Mouse (Mus musculus) MEL-GATA-1-ER (cell line): ENCODE measurements around the gene Far1.

ENCODE experiments used
- DNase-seq: peaks from one replicate; pipeline ENCODE4 v3.0.0-alpha.2; 2012; ENCODE audit warnings: low read depth; ENCODE audit errors: extremely low read depth

Gene Far1

DNA sequence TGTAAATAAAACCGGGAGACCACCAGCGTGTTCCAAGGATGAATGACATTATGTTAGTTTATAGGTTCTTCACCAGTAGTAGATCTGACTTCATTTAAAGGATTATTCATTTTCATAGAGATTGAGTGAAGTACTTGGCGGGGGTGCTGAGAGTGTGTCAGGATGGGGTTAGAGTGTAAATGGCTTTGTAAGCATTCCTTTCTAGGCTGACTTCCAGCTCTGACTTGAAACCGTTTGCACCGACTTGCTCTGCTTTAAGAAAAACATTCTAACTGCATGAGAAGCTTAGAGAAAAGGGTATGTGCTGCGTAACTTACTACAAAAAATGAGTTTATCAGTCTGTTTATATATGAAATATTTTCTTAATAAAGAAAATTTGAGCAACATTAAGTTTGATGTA, 57.5 kb downstream of the Far1 start:
- no peak for DNase-seq

DNA sequence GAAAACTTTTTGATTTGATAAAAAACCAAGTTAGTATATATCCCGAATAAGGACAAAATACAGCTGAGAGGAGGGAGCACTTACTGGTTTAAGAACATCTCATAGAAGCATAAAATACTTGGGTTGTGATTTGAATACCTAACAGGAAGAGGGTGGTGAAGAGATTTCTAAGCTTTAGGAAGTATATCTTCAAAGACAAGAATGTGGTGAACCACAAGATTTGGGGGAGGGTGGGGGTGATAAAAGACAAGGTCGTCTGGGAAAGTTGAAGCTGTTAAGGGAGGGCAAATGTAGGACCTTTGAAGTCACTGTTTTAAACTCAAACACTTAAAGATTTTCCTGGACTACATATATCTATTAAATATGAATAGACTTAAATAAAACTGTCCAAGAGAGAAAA, 59.1 kb downstream of the Far1 start:
- DNase-seq = no peak

DNA sequence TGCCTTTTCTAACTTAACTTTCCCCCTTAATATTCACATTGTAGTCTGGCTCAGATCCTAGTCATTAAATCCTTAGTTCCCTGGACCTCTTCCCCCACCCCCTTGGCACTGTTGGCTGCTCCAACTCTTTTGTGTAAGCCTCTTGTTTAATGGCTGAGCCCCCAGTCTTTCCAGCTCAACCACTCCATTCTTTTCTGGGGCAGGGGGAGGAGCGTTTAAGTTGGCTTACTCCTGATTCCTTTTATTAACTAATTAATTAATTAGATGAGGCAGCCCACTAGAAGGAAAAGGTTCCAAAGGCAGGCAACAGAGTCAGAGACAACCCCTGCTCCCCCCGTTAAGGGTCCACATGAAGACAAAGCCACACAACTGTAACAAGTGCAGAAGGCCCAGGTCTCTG, 68.5 kb downstream of the Far1 start:
- no peak for DNase-seq

DNA sequence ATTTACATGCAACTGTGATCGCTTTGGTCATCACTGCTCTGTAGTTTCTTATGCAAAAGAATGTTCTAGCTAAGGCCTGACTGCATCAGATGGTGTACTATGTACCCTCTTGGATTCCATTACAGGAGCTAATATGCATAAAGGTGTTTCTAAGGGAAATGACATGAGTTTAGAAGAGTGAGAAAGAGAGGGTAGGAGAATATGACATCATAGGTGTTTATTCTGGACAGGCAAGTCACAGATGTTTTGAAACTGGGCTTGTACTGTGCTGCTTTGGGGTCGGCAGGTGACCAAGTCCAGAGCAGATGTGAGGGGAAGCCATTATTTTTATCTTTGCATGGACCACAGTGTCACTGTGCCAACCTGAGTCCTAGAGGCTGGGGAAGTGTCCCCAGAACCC, 75.6 kb downstream of the Far1 start:
- no peak for DNase-seq

DNA sequence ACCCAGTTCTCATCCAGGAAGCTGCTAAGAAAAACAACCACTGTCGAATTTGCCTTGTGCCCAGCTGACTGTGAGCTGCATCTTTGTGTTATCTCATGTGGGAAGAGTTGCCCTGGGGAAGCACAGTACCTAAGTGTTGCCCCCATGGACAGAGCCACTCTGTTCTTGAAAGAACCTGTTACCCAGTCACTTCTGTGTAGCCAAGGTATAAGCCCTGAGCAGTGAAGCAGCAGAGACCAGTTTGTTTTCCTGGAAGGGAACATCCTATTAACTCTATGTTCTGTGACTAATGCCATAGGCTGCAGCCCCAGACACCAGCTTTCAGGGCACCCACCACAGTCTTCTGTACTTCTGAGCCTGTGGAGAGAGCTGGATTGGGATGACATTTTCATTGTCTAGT, 76.7 kb downstream of the Far1 start:
- DNase-seq = no peak

DNA sequence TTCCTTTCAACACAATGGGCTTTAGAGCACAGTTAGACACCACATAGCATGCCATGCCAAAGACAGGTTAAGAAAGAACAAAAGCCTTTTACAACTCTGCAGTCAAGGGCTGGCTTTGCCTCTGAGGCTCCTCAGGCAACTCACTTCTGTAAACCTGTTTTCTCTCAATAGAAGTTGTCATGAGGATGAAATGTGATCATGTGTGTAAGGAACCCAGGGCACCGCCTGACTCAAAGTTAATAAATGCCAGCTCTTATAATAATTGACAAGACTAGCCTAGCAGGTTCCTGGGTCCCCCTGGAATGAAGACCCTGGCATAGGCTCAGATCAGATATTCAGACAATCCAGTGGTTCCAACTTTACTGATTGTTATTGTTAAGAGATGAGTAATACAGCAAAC, 77.5 kb downstream of the Far1 start:
- DNase-seq = no peak

DNA sequence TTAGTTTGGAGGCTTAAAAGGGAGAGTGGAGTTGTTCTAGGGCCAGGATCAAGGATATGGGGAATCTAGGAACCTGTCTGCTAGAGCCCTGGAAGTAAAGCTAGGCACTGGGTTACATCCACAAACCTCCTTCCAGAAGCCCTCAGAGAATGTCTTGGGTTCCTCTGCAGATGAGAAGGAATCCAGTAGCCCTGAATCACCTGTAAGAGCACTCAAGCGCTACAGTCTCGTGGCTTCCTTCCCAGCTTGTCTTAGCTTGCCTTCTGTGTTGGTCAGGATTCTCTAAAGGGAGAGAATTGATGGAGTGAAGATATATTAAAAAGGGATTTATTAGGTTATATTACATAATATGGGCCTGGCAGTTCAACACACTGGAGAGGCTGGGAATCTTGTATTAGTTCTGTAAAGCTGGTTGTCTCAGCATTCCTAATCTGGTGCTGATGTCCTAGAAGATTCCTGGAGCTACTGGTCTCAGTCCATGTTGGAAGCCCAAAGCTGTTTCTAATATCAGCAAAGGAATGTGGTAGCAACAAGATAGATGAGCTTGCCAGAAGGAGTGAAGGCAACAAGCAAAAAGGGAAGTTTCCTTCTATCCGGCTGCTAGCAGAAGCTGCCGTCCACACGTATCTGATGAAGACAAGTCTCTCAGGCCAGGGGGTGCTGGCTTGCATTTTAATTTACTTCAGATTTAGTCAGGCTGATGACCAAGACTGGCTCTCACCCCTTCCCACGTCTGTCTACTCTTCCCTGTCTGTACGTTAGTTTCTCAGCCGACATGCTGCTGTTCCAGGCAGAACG, 78.1 kb downstream of the Far1 start:
- DNase-seq = peak; percentile 66

DNA sequence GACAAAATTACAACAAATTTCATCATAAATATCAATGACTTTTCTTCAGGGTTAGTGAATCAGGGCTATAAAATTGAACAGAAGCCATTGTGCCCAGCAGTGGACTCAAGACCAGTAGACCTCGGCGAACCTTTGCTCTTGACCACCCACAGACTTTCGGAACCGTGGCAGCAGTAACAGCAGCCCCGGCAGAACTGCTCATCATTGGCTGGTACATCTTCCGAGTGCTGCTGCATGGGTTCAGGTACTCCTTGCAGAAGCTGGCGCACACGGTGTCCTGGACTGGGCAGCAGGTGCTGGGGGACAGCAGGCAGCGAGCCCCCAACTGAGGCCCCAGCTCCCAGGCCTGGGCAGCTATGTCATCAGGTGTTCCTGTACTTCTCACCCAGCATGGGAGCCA, 79.1 kb downstream of the Far1 start:
- DNase-seq = no peak

DNA sequence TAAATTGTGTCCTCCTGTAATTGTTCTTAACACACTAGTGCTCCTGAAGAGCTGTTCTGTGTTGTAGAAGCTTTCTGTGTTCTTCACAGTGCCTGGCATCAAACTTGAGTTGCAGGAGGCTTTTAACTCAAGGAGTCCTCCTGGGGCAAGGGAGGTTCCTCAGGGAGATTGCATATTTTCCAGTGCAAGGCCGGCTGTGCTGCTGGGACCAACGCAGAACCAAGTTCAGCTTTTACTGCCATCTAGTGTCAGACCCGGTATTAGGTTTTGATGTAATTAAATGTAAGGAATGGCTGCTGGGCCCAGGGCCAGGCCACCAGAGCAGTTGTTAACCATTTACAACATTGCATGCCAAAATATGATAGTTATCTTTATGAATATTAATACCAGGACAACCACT, 80.7 kb downstream of the Far1 start:
- DNase-seq = peak; percentile 40

DNA sequence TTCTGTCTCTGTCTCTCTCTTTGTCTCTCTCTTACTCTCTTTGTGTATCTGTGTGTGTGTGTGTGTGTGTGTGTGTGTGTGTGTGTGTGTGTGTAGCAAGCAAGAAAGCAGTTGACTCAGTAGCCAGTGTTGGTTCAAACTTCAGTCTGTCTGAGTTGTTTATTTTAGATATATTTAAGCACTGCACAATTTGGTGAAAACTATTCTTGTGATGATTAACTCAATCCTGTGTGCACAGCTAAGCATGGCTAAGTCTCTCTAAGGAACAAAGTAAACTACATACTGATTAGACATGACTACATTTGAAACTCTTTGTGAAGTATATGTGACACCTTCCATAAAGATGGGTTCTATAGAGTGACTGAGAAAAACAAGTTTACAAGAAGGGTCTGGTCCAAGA, 83.6 kb downstream of the Far1 start:
- no peak for DNase-seq

DNA sequence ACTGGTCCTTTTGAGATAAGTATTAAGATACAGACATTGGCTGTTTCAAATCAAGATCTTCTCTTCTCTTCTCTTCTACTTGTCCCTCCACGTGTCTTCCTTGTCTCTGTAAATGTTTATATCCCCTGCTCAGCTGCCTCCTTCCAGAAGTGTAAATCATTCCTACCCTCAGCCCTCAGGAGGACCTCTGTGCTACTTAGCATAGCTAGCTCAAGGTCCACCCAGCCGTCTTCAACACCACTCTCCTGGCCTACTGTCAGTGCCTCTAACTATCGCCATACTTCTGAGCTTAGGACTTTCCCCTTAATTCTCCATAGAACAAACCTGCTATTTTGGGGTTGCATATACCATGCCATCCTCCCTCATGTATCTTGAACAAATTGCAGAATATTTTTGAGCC, 88.2 kb downstream of the Far1 start:
- no peak for DNase-seq

DNA sequence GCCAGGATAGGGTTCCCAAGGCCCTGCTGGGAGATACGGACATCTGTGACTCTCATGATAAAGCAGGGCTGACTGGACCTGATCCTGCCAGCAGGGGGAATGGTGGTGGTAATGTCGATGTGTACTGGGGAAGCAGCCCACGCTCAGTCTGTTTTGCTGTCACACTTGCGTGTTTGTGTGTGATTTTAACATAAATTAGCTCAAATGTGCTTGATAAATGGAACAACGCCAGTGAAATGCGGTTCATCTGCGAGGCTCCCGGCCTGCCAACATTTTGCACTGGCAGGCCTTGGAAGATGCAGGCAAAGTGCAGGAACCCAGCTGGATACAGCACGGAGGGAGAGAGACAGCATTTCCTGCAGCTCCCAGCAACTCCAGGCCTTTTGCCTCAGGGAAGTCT, 94.3 kb downstream of the Far1 start:
- no peak for DNase-seq

DNA sequence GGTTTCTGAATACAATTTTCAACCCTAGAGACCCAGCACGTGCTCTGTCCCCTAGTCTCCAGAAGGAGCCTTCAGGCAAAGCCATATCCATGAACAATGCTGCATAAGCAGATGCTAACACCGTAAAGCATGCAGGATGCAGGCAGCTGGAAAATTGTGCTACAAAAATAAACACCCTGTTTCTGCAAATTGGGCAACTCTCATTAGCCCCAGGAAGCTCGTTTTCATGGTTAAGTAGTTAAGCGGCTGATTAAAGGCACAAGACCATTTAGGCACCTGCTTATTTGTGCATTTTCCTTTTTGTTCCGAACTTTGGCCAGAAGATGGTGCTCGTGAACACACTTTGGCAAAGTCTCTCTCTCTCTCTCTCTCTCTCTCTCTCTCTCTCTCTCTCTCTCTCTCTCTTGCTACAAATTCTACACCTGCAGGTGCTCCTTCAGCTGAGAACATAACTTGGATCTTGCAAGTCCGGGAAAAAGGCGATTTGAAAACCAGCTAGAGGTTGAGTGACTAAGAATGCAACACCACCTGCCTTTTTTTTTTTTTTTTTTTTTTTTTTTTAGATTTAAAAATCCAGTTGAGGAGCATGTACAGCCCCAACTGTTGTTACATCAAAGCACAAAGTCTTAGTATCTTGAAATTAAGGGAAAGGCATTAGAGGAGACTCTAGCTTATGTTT, 95.5 kb downstream of the Far1 start:
- DNase-seq = peak; percentile 26

DNA sequence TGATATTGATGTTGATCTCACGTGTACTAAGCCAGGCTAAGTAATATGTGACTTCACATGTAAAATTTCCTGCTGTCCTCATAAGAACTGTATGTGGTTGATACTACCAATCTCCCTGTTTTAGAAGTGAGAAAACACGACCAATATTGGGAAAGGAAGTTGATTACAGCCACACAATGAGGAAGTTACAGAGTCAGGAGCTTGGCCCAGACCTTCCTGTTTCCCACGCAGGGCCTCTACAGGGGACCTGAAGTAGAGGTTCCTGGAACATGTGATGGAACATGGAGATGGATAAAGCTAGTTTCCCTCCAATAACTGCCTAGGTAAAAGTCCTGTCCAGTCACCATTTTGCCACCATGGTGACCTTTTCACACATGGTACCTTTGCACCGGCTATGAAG, 99.0 kb downstream of the Far1 start:
- peak; percentile 55 for DNase-seq

DNA sequence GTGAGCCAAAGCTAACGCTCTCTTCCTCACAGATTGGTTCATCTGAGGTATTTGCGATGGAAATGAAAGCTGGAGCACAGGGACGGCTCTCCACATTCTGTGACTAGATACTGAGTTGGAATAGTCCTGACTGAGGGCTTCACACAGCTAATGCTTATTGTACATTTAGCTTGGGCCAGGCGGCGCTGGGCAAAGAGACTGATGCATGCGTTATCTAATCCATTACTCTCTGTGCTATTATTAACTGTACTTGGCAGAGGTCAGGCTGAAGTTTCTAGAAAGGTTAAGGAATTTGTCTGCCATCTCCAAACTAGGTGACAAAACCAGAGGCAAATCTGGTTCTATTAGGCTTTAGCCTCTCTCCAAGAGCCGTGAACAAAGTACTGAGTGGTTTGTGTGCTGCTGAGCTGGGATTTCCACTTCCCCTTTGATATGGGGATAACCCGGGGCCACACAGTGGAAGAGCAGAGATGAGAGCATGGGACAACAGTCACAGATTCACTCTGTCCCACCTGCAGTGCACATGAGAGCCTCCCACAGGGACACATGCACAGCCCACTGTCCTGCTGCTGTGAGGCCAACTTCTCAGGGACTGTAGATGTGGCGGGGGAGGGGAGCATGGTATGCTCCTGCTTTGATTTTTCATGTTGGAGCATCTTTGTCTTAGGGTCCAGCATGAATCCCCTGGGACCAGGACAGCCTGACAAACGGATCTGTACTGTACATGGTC, 100.7 kb downstream of the Far1 start:
- no peak for DNase-seq

DNA sequence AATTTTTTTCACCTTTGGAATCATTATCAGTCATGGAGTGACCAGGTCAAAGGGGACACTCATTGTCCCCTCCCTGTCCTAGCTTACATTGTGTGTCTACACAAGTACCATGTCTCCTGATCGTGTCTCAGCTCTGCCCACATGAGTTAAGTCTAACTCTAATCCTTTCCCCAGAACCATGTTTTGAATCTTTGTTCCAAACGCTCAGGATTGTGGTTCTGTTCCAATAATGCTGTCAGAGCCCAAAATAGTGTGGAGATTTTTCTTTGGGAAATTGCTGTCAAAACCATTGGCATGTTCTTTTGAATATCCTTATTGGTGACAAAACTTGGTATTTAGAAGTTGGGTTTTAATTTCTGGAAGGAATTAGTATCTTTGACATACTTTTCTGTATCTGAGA, 105.5 kb downstream of the Far1 start:
- no peak for DNase-seq

DNA sequence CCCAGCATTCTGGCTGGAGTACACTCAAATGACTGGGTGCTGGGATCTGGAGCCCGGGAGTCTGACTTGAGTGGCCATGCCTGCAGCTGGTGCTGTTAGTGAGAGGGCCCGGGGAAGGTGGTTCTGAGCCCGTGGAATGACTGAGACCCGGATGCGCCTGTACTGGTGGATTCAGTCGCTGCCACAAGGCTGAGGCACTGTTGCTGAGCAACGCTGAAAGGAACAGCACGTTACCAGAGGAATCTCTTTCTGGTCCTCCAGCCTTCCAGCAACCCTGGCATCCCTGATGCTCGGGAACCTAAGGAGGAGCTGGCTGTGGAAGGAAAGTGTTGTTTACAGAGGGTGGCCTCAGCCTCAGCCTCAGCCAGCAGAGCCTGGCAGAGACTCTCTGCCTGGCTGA, 106.1 kb downstream of the Far1 start:
- DNase-seq = no peak
